Mouse (Mus musculus) hindbrain, postnatal 0 days (tissue): ENCODE measurements around the gene Ccdc34. TPM values are rescaled to one million over a fixed set of nuclear protein-coding genes. Genes with fewer than 3 reads are reported as not detected.
"Not testable (repeated sequence)": the region's sequence is repeated elsewhere in the genome, so short reads cannot be mapped to it uniquely, and the experiment has no call there.

Experiments used
- ATAC-seq: fragments of 200-750 bp; cut with Nextera tagmentation; 2 replicates; pipeline ENCODE4 v1.8.0; 2017; ENCODE audit warnings: mild to moderate bottlenecking, moderate TSS enrichment, moderate library complexity
- DNase-seq: peaks from one replicate; pipeline ENCODE4 v3.0.0-alpha.2; 2015; ENCODE audit warnings: low spot score
- H3K27ac ChIP-seq: fragments of 300-500 bp; sonication (generic); 2 replicates; pipeline ENCODE4 v1.5.1; 2014; ENCODE audit warnings: mild to moderate bottlenecking
- H3K27me3 ChIP-seq: fragments of 300-500 bp; sonication (generic); 2 replicates; pipeline ENCODE4 v1.6.1; 2014; ENCODE audit warnings: low read length, mixed read lengths; ENCODE audit not compliant: insufficient read depth
- H3K36me3 ChIP-seq: fragments of 300-500 bp; sonication (generic); 2 replicates; pipeline ENCODE4 v1.6.1; 2014; ENCODE audit warnings: low read length, mixed read lengths; ENCODE audit not compliant: insufficient read depth
- H3K4me1 ChIP-seq: fragments of 300-500 bp; sonication (generic); 2 replicates; pipeline ENCODE4 v1.6.1; 2014; ENCODE audit warnings: antibody characterized with exemption, low read length, mixed read lengths; ENCODE audit not compliant: insufficient read depth
- H3K4me2 ChIP-seq: fragments of 300-500 bp; sonication (generic); 2 replicates; pipeline ENCODE4 v1.6.1; 2014; ENCODE audit warnings: low read depth, mild to moderate bottlenecking, low read length, moderate library complexity, mixed read lengths
- H3K4me3 ChIP-seq: fragments of 300-500 bp; sonication (generic); 2 replicates; pipeline ENCODE4 v1.5.1; 2014; ENCODE audit warnings: low read length
- H3K9ac ChIP-seq: fragments of 300-500 bp; sonication (generic); replicated peaks from 2 replicates; pipeline ENCODE4 v1.6.1; 2014; ENCODE audit warnings: mild to moderate bottlenecking, low read length, moderate library complexity, mixed read lengths
- H3K9me3 ChIP-seq: fragments of 300-500 bp; sonication (generic); 2 replicates; pipeline ENCODE4 v1.6.1; 2016; ENCODE audit warnings: low read length, mixed read lengths
- CTCF ChIP-seq: IDR thresholded peaks from 2 replicates; pipeline ENCODE4 v1.5.1; 2016; ENCODE audit warnings: antibody characterized with exemption, control low read depth, low read depth
- WGBS: fragments of 180-500 bp; shearing (Covaris S2); extraction: QIAGEN DNeasy Blood & Tissue Kit; methylation state at CpG from one replicate; pipeline ENCODE4 v1.1.7; 2014; 5-methylcytosine and 5-hydroxymethylcytosine counted together
- polyA plus RNA-seq: library from polyadenylated mRNA; unstranded; fragments of >200 nt; fragmentation: Nextera tagmentation; extraction: Ambion mirVana; gene quantifications from 2 replicates; pipeline ENCODE4 v1.2.1, GENCODE M21; 2015
- total RNA-seq: library from RNA; depleted of rRNA; stranded (reverse); fragments of >200 nt; gene quantifications from 2 replicates; pipeline ENCODE4 v1.2.3, GENCODE M21; 2014

Gene Ccdc34
- total and polyA plus RNA-seq, 2 experiments from 2014 or later: 18.6 to 30.2 TPM

- H3K4me1 ChIP-seq: no peaks in the 10 kb centered on the region
- H3K27me3 ChIP-seq: no peaks in the 10 kb centered on the region
- no peak overlapping the region for H3K4me2 ChIP-seq
- no peak for ATAC-seq
- no peaks in the 10 kb centered on the region for H3K36me3 ChIP-seq
- DNase-seq: no peak
- H3K27ac ChIP-seq: no peak overlapping the region
- WGBS: 79% methylated on average over 1 of the region's 1 CpGs
- no peak overlapping the region for H3K9ac ChIP-seq
- no peak for TF ChIP-seq CTCF
- H3K9me3 ChIP-seq: no peaks in the 10 kb centered on the region
- H3K4me3 ChIP-seq: no peak overlapping the region
Measured at GRCm38 (mm10) chr2:110137291-110137690, 119.7 kb downstream of the Ccdc34 start.

GRCm38 (mm10) chr2:110138096-110138495 is 120.5 kb downstream of the Ccdc34 start:
- no peak for ATAC-seq
- TF ChIP-seq CTCF: no peak

DNA sequence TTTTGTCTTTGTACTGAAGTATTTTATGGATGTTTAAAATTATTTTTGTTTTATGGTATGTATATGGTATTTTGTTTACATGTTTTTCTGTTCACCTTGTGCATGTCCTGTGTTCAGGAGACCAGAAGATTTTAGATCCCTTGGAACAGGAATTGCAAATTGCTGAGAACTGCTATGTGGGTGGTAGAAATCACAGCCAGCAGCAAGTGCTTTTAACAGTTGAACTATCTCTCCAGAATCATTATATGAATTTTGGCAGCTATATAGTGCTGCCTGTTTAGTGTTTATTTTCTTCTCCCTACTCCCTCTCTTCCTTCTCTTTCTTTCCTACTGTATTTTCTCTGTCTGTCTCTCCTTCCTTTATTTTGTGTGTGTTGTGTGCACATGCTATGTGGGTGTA is 130.4 kb downstream of the Ccdc34 start:
- not testable (repeated sequence) for H3K9ac ChIP-seq, H3K27ac ChIP-seq, H3K9me3 ChIP-seq, DNase-seq, ATAC-seq, H3K36me3 ChIP-seq, H3K4me1 ChIP-seq, H3K4me3 ChIP-seq, H3K4me2 ChIP-seq, H3K27me3 ChIP-seq

More at GRCm38 (mm10) chr2:110138096-110138495, 120.5 kb downstream of the Ccdc34 start:
- Histone ChIP-seq H3K4me2 (no peak overlapping the region), H3K27ac (no peak overlapping the region), H3K4me1 (no peaks in the 10 kb centered on the region), H3K9ac (no peak overlapping the region), H3K9me3 (no peaks in the 10 kb centered on the region), H3K4me3 (no peak overlapping the region), H3K27me3 (no peaks in the 10 kb centered on the region), H3K36me3 (no peaks in the 10 kb centered on the region)
- no peak for DNase-seq
- WGBS: 93% methylated on average over 1 of the region's 1 CpGs

DNA sequence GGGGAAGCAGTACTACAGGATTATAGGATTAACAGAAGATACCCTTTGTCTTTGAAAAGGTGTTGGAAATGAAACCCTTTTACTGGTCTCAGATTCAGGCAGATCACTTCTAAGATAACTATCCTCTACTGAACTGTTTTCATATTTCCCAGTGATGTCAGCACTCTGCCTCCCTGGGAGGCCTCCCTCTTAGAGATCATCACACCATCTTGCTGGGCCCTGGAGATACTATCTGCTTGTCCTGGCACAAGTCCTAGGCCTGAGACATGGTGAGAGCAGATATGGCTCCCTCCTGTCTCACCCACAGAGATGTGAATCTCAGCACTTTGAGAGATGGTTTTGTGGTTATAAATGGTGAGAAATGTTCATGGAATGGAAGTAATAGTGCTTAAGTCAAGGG is 131.6 kb downstream of the Ccdc34 start:
- Histone ChIP-seq H3K9me3 (no peaks in the 10 kb centered on the region), H3K9ac (no peak overlapping the region), H3K27ac (no peak overlapping the region), H3K36me3 (no peaks in the 10 kb centered on the region), H3K4me1 (no peaks in the 10 kb centered on the region), H3K27me3 (no peaks in the 10 kb centered on the region), H3K4me2 (no peak overlapping the region), H3K4me3 (no peak overlapping the region)
- no peak for DNase-seq
- no peak for ATAC-seq
- no peak for TF ChIP-seq CTCF

DNA sequence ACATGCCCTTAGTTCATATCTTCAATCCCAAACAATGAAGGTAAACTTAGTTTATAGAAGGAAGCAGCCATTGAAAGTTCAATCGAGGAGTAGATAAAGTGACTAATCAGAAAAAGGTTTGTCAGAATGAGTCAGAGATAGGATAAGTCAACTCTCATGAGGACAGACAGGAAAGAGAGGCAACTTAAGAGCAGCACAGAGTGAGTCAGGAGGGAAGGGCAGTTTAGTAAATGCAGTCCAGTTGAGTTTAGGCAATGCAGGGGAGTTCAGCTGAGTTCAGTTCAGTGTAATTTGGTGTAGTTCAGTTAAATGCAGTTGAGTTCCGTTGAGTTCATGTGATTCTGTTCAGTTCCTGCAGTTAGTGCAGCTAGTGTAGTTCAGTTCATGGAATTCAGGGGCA is 138.7 kb downstream of the Ccdc34 start:
- DNase-seq (no peak), ATAC-seq (no peak)
- Histone ChIP-seq H3K4me1 (no peaks in the 10 kb centered on the region), H3K4me3 (no peak overlapping the region), H3K27me3 (no peaks in the 10 kb centered on the region), H3K9ac (no peak overlapping the region), H3K36me3 (no peaks in the 10 kb centered on the region), H3K27ac (no peak overlapping the region), H3K4me2 (no peak overlapping the region), H3K9me3 (no peaks in the 10 kb centered on the region)
- WGBS: 98% methylated on average over 2 of the region's 2 CpGs
- TF ChIP-seq CTCF: no peak

GRCm38 (mm10) chr2:110165003-110165402 is 147.4 kb downstream of the Ccdc34 start:
- H3K27me3 ChIP-seq: no peaks in the 10 kb centered on the region
- WGBS: 94% methylated on average over 4 of the region's 4 CpGs
- H3K4me3 ChIP-seq: no peak overlapping the region
- no peak overlapping the region for H3K27ac ChIP-seq
- H3K4me2 ChIP-seq: no peak overlapping the region
- H3K4me1 ChIP-seq: no peaks in the 10 kb centered on the region
- no peak for TF ChIP-seq CTCF
- H3K9ac ChIP-seq: no peak overlapping the region
- H3K36me3 ChIP-seq: no peaks in the 10 kb centered on the region
- ATAC-seq: no peak
- DNase-seq: no peak
- no peaks in the 10 kb centered on the region for H3K9me3 ChIP-seq

DNA sequence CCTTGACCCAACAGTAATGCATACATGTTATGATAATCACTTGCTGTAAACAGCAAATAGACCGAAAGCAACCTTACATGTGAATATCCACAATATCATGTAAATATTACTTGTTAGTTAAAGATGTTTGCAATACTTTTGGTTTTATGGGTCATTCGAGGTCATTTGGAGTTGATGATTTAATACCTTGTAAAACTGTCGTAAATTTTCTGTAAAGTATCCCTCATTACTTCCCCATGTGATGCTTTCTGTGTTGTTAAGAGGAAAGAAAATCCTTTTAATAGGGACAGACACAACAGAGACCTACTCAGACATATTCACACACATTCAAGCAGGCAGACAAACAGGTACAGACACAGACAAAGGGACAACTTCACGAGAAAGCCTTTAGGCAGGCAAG is 150.1 kb downstream of the Ccdc34 start:
- Histone ChIP-seq H3K27ac (no peak overlapping the region), H3K36me3 (no peaks in the 10 kb centered on the region), H3K9me3 (no peaks in the 10 kb centered on the region), H3K4me1 (no peaks in the 10 kb centered on the region), H3K4me3 (no peak overlapping the region), H3K9ac (no peak overlapping the region), H3K4me2 (no peak overlapping the region), H3K27me3 (no peaks in the 10 kb centered on the region)
- ATAC-seq (no peak), DNase-seq (no peak)
- no peak for TF ChIP-seq CTCF
- WGBS: 85% methylated on average over 4 of the region's 4 CpGs

- no peak overlapping the region for H3K4me2 ChIP-seq
Measured at GRCm38 (mm10) chr2:110168361-110168760, 150.7 kb downstream of the Ccdc34 start.

More at GRCm38 (mm10) chr2:110168361-110168760, 150.7 kb downstream of the Ccdc34 start:
- TF ChIP-seq CTCF: no peak
- H3K4me1 ChIP-seq: no peaks in the 10 kb centered on the region
- H3K9ac ChIP-seq: no peak overlapping the region
- H3K27me3 ChIP-seq: no peaks in the 10 kb centered on the region
- no peak overlapping the region for H3K27ac ChIP-seq
- no peaks in the 10 kb centered on the region for H3K9me3 ChIP-seq
- DNase-seq: no peak
- ATAC-seq: no peak
- H3K36me3 ChIP-seq: no peaks in the 10 kb centered on the region
- no peak overlapping the region for H3K4me3 ChIP-seq
